Mouse (Mus musculus) retina, embryonic 14.5 days (tissue): ENCODE measurements around the gene Crebrf.
A peak's percentile ranks its signal among the peaks of the same experiment; 100 is the strongest.

ENCODE experiments used
- DNase-seq: peaks from one replicate; pipeline ENCODE4 v3.0.0-alpha.2; 2015; ENCODE audit warnings: low spot score

Gene Crebrf

GRCm38 (mm10) chr17:26705463-26706359 is 9.7 kb upstream of the Crebrf start:
- no peak for DNase-seq

DNA sequence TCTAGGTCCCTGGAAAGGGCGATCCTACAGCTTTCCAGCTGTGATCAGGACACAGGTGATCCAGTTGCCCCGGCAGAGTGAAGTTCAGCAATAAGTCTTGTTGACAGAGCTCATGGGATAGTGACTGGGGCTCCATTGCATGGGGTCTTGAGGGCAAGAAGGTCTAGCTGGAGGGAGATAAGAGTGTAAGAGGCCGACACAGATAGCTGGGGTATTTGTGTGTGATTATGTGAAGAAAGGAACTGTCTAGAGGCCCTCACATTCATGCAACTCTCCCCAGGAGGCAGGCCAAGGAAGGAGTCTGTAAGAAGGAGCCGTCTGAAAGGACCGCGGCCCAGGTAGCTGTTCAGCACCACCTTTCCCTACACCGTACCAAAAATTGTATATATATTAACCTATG is 8.4 kb upstream of the Crebrf start:
- DNase-seq: no peak

DNA sequence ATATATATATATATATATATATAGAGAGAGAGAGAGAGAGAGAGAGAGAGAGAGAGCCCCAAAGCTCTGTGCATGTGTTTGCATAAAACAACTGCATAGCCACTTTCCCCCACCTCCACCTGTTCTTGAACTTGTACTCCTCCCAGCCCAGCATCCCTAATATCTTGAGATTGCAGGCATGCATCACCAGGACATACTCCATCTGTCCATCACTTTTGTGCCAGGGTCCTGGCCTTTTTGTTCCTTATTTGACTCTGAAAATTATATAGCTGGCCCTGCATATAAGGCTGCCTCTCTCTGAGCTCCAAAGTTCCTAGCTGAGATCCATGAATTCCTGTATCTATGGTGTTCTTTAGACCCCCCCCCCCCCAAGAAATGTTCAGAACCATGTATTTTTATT is 7.0 kb upstream of the Crebrf start:
- DNase-seq: no peak

DNA sequence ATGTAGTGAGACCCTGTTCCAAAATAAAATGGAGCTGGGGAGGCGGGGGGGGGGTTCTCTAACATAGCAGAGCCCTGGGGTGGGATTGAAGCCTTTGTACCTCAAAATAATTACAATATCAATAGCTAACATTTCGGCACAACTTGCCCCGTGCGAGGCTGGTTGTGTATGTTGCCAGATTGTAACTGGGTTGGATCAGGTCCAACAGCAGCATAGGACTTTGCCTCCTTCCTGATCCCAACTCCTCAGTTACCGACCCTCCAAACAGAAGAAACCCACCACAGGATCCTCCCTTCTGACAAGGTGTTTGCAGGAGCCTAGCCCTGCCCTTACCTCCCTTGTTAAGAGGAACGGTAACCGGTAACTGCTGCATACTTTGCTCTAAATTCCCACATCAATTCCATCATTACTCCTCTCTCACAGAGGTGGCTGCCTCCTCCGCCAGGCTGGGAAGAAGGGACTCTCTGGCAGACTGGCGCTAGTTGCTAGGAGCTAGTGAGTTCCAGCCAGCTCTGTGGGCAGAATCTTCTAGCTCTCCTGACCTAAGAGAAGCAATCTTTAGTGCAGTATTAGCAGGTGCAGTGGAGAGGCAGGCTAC is 6.4 kb upstream of the Crebrf start:
- DNase-seq: no peak

DNA sequence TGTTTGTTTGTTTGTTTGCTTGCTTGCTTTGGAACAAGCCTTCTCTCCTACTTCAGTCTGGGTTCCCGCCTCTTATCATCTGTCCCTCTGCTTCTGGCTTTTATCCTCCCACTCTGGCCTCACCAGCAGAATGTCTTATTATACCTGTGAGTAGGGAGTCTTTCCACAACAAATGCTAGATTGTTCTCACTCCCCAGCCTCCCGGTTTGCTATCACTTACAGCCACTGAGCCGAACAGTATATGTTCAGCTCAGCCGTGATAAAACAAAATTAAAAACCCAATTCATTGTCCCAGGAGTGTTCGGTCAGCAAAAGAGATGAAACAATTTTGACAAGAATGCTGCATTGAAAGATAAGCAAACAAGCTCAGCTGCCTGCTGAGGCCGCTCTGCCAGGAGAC is 5.4 kb upstream of the Crebrf start:
- no peak for DNase-seq

GRCm38 (mm10) chr17:26715916-26716717 is 667 bp downstream of the Crebrf start:
- DNase-seq: peak; percentile 97

- no peak for DNase-seq
These were observed 2.4 kb downstream of the Crebrf start for GRCm38 (mm10) chr17:26717868-26718267.

- DNase-seq: no peak
These were observed 4.0 kb downstream of the Crebrf start for GRCm38 (mm10) chr17:26719405-26719804.

DNA sequence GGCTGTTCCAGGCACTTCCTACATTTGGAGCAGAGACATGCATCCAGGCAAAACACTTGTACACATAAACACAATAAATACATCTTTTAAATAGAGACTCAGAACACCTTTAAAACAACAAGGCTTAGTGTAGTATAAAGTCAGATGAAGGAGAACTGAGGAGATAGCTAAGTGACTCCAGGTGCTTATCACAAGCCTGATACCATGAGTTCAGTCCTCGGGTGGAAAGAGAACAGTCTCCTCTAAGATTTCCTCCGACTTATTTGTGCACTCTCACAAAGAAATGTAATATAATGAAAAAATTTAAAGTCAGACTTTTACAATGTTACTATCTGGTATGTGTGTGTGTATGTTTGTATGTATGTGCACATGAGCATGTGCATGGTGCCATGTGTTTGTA is 6.4 kb downstream of the Crebrf start:
- DNase-seq: no peak

- no peak for DNase-seq
These were observed 9.3 kb downstream of the Crebrf start for GRCm38 (mm10) chr17:26724790-26725189.

DNA sequence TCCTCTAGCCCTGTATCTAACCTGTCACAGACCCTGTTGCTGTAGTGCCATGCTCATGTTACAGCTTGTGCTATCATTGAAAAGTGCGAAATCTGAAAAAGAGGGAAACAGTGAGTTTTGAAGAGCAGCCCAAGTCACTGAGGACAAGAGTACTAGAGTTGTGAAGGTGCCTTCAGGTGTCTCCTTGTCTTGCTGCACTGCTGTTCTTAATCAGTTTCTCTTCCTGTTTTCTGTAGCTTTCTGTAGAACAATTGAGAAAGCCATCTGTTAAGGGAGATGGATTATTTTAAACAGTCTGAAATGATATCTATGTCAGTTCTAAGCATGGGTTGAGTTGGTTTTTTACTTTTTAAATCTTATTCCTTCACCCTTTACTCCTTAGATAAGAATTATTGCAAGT is 11.2 kb downstream of the Crebrf start:
- no peak for DNase-seq

GRCm38 (mm10) chr17:26727110-26727755 is 11.8 kb downstream of the Crebrf start:
- no peak for DNase-seq

- DNase-seq: no peak
These were observed 27.1 kb downstream of the Crebrf start for GRCm38 (mm10) chr17:26742581-26742980.

- no peak for DNase-seq
These were observed 27.8 kb downstream of the Crebrf start for GRCm38 (mm10) chr17:26743294-26743693.

GRCm38 (mm10) chr17:26749975-26750374 is 34.5 kb downstream of the Crebrf start:
- DNase-seq: no peak

DNA sequence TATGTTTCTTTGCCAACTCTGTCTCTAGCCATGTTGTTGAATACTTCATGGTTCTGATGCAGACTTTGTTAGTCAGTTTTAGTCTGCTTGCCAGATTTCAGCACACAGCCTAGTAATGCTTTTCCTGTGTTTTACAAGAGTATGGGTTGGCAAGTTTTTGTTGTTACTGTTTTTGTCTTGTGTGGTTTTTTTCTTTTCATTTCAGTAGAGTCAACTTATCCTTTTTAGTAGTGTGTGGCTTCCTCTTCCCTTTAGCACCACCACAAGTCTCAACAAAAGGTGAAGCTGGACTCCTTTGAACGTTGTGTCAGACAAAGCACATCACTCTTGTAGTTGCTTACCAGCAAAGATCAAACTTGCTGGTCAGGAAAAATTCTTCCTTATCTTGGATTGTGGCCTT is 36.8 kb downstream of the Crebrf start:
- DNase-seq: no peak

DNA sequence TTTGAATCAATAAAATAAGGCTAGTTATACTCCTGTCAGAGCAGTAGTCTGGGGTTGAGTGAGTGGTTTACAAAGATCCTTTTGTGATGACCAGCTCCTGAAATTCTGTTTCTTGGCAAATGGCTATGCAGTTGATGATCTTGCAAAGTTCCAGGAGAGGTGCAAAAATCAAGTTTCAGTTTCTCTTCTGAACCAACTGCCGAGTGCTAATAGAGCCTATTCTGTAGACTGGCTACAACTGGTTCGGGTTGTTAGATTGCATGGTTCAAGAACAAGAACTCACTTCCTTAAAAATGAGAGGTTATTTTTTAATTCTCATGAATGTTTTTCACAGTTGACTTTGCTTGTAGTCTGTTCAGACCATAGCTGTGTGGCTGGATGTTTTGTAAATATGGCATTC is 38.0 kb downstream of the Crebrf start:
- DNase-seq: no peak

DNA sequence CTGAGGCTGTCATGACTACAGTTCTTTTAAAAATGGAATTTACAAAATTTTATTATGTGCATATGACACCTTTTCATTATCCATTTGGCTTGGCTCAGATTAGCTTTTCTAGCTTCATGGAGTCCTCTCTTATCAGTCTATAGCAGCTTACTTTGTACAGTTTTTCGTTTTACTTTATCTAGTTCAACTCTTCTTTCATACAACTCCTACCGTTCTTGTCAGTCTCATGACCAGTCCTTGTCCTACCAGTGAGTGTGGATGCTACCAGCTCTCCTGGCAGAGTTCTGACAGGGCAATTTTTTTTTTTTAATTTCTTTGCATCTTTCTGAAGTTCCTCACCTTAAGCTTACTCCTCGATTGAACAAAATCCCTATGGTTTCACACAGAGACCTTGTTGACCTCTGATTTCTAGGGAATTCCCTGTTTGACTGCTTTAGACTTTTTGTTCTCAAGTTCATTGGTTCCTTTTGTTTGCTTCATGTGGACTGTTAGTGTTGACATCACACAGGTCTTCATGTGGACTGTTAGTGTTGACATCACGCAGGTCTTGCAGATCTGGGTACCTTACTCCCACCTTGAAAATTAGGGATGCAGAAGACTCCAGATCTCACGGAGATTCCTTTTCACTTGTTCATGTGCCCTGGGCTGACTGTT is 51.8 kb downstream of the Crebrf start:
- no peak for DNase-seq

DNA sequence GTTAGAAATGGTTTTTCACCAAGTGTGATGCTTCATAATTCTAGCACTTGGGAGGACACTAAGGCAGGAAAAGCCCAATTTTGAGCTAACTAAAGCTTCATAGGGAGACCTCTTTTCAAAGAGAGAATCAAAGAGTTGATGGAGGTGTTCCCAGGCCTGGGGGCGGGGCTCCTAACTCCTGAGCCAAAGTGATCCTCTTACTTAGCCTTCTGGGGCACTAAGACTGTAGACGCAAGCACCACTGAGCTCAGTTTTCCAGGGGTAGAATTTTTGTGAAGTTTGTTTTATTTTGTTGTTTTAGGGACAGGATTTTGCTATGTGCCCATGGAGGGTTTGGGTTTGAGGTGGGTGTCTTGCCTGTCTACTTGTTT is 52.3 kb downstream of the Crebrf start:
- DNase-seq: no peak

DNA sequence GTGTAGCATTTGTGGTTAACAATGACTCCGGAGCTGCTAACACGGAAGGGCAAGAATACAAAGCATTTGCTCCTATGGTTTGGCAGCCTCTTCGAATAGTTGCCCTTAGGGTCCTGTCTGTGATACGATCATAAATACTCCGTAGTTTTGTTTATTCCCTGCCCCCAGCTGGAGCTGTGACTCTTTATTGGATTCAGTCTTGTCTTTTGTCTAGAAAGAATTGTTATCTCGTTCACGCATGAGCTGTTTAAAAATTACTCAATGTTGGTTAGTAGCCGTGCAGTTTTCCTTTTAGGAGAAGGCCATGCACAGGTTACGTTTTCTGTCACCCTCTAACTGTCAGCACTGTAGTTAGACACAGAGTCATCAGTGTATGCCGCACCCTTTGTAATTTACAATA is 60.8 kb downstream of the Crebrf start:
- peak; percentile 5 for DNase-seq

GRCm38 (mm10) chr17:26778001-26778400 is 62.6 kb downstream of the Crebrf start:
- no peak for DNase-seq
